Mouse (Mus musculus): ENCODE measurements around the gene Cd63.

- no peak for TF ChIP-seq ZC3H11A (IDR thresholded peaks at IDR 0.05; ENCODE audit: borderline replicate concordance, low read depth, low read length)
- TF ChIP-seq CHD2 (IDR thresholded peaks at IDR 0.05; ENCODE audit: low read depth, low read length) = no peak
- no peak for TF ChIP-seq ZNF384 (IDR thresholded peaks at IDR 0.05; ENCODE audit: low read depth, low read length)
- no peak for TF ChIP-seq MAFK (IDR thresholded peaks at IDR 0.05; ENCODE audit: insufficient read depth, low read depth, low read length)
These were observed 14.8 kb downstream of the Cd63 start for GRCm38 (mm10) chr10:128915550-128915949.

Data from ES-E14 (cell line).